Mouse (Mus musculus) CH12.LX (cell line): ENCODE data around the gene Sox9.

Experiments
- CTCF ChIP-seq, 2 experiments: IDR thresholded peaks in 1 of 2; conservative IDR thresholded peaks in 1 of 2; 2 replicates each; pipeline ENCODE4 v1.5.1; 2011 to 2012; ENCODE audit warnings: low read depth in 2 of 2, low read length in 2 of 2, improper control_type of control experiment in 1 of 2, inconsistent platforms in 1 of 2, mild to moderate bottlenecking in 1 of 2, moderate library complexity in 1 of 2
- EP300 ChIP-seq: IDR thresholded peaks from 2 replicates; pipeline ENCODE4 v1.6.1; 2011; ENCODE audit warnings: low read length, improper control_type of control experiment
- JUND ChIP-seq: conservative IDR thresholded peaks from 2 replicates; pipeline ENCODE4 v1.6.1; 2011; ENCODE audit warnings: low read depth, low read length, improper control_type of control experiment
- KAT2A ChIP-seq: IDR thresholded peaks from 2 replicates; pipeline ENCODE4 v1.6.1; 2012; ENCODE audit warnings: low read length, improper control_type of control experiment, inconsistent platforms; ENCODE audit not compliant: insufficient replicate concordance
- MAFK ChIP-seq: IDR thresholded peaks from 2 replicates; pipeline ENCODE4 v1.6.1; 2011; ENCODE audit warnings: low read length, improper control_type of control experiment; ENCODE audit not compliant: insufficient replicate concordance
- MAX ChIP-seq: IDR thresholded peaks from 2 replicates; pipeline ENCODE4 v1.6.1; 2011; ENCODE audit warnings: low read length, improper control_type of control experiment
- MXI1 ChIP-seq: IDR thresholded peaks from 2 replicates; pipeline ENCODE4 v1.6.1; 2011; ENCODE audit warnings: mild to moderate bottlenecking, low read depth, low read length, improper control_type of control experiment
- POLR2A ChIP-seq: IDR thresholded peaks from 2 replicates; pipeline ENCODE4 v1.6.1; 2011; ENCODE audit warnings: low read depth, mild to moderate bottlenecking, improper control_type of control experiment, low read length
- RAD21 ChIP-seq: IDR thresholded peaks from 2 replicates; pipeline ENCODE4 v1.6.1; 2011; ENCODE audit warnings: low read depth, mild to moderate bottlenecking, low read length, improper control_type of control experiment, moderate library complexity
- SIN3A ChIP-seq: IDR thresholded peaks from 2 replicates; pipeline ENCODE4 v1.6.1; 2012; ENCODE audit warnings: low read length, improper control_type of control experiment, inconsistent platforms
- SMC3 ChIP-seq: IDR thresholded peaks from 2 replicates; pipeline ENCODE4 v1.6.1; 2011; ENCODE audit warnings: low read depth, low read length, improper control_type of control experiment
- ZKSCAN1 ChIP-seq: IDR thresholded peaks from 2 replicates; pipeline ENCODE4 v1.6.1; 2012; ENCODE audit warnings: low read depth, inconsistent platforms, low read length, improper control_type of control experiment, borderline replicate concordance

GRCm38 (mm10) chr11:112788296-112788695, 6.3 kb downstream of the Sox9 start:
- no peak for TF ChIP-seq ZKSCAN1
- TF ChIP-seq POLR2A: no peak
- no peak for TF ChIP-seq MAX
- TF ChIP-seq RAD21: no peak
- TF ChIP-seq CTCF (conservative IDR thresholded peaks at IDR 0.05 in 1 of 2, IDR thresholded peaks at IDR 0.05 in 1 of 2; ENCODE audit: low read depth in 2 of 2, low read length in 2 of 2): no peak
- no peak for TF ChIP-seq SIN3A
- no peak for TF ChIP-seq JUND
- TF ChIP-seq MAFK: no peak
- no peak for TF ChIP-seq SMC3
- no peak for TF ChIP-seq EP300
- TF ChIP-seq MXI1: no peak
- TF ChIP-seq KAT2A: no peak
